Mouse (Mus musculus) embryonic fibroblast, embryonic 13.5 days (primary cell): ENCODE results near the gene Mef2c.

ENCODE experiments used
- CTCF ChIP-seq: IDR thresholded peaks from 2 replicates; pipeline ENCODE4 v1.5.1; 2011; ENCODE audit warnings: mild to moderate bottlenecking, control low read depth, low read length, moderate library complexity, borderline replicate concordance; ENCODE audit not compliant: insufficient read depth
- POLR2A ChIP-seq: IDR thresholded peaks from 2 replicates; pipeline ENCODE4 v1.6.1; 2011; ENCODE audit warnings: low read depth, mild to moderate bottlenecking, control low read depth, low read length, moderate library complexity

DNA sequence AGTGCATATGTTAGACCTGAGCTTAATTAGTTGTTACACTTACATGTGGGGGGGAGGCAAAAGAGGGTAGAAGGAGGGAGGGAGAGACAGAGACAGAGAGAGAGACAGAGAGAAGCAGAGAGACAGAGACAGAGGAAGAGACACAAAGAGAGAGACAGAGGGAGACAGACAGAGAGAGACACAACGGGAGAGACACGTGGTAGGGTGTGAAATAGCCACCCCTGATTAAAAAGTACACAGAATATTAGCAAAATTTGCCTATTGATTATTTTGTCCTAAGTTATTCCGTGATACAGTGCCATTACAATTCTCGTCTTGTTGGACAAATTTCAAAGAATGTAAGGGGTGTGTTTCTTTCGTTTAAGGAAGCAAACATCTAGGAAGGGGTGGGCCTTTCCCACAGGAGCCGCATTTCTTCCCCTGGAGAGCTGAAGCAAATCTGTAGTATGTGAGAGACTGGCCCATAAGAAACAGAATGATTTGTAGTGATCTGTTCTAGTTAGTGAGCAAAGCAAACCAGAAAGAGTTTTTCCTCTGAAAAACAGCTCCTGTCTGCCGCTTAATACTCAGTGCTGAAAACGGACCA lies 26.0 kb downstream of the Mef2c start:
- TF ChIP-seq CTCF = no peak
- TF ChIP-seq POLR2A = no peak
